Comparison of ENCODE assay signal across 13 mouse cellular contexts in genomic region chr17:21055111-21055510, GRCm38 (mm10). TPM values are rescaled to one million over a fixed set of nuclear protein-coding genes. Genes with fewer than 3 reads are reported as not detected.
"Had no signal": no experiment of that assay in that cellular context is flagged by ENCODE, and none has a peak within 500 bp of the region (broad histone marks: within the 10 kb centered on the region; RNA-seq: fewer than 3 reads in every experiment).

No protein-coding gene starts in this region.

RNA-seq across cellular contexts. Expression of gene Vmn1r233, which starts 58.8 kb away (rescaled TPM):
- total RNA-seq: neutrophil, adult 5-6 weeks had no signal
- polyA plus RNA-seq: neural tube, embryonic 14.5 days; neural tube, embryonic 15.5 days; small intestine, adult 2 months; spleen, adult 2 months; stomach, embryonic 14.5 days; stomach, embryonic 15.5 days; stomach, embryonic 16.5 days; stomach, postnatal 0 days; testis, adult 2 months; thymus, adult 2 months; thymus, postnatal 0 days; urinary bladder, adult 2 months had no signal
